Mouse (Mus musculus) neural tube, embryonic 12.5 days (tissue): ENCODE data around the gene Lcn11. TPM values are rescaled to one million over a fixed set of nuclear protein-coding genes. Genes with fewer than 3 reads are reported as not detected.
"Not testable (repeated sequence)": the region's sequence is repeated elsewhere in the genome, so short reads cannot be mapped to it uniquely, and the experiment has no call there.

Experiments
- ATAC-seq: fragments of 200-750 bp; cut with Nextera tagmentation; 2 replicates; pipeline ENCODE4 v1.8.0; 2017; ENCODE audit warnings: low read depth, mild to moderate bottlenecking, moderate TSS enrichment, moderate library complexity; ENCODE audit not compliant: low FRiP score
- H3K27ac ChIP-seq: fragments of 300-500 bp; sonication (generic); 2 replicates; pipeline ENCODE4 v1.5.1; 2016
- H3K27me3 ChIP-seq: fragments of 300-500 bp; sonication (generic); replicated peaks from 2 replicates; pipeline ENCODE4 v1.6.1; 2016; ENCODE audit warnings: mild to moderate bottlenecking
- H3K36me3 ChIP-seq: fragments of 300-500 bp; sonication (generic); 2 replicates; pipeline ENCODE4 v1.6.1; 2016; ENCODE audit warnings: mild to moderate bottlenecking
- H3K4me1 ChIP-seq: fragments of 300-500 bp; sonication (generic); 2 replicates; pipeline ENCODE4 v1.6.1; 2016
- H3K4me2 ChIP-seq: fragments of 300-500 bp; sonication (generic); replicated peaks from 2 replicates; pipeline ENCODE4 v1.6.1; 2016; ENCODE audit warnings: mild to moderate bottlenecking
- H3K4me3 ChIP-seq: fragments of 300-500 bp; sonication (generic); 2 replicates; pipeline ENCODE4 v1.5.1; 2016
- H3K9ac ChIP-seq: fragments of 300-500 bp; sonication (generic); 2 replicates; pipeline ENCODE4 v1.6.1; 2016; ENCODE audit warnings: mild to moderate bottlenecking
- H3K9me3 ChIP-seq: fragments of 300-500 bp; sonication (generic); 2 replicates; pipeline ENCODE4 v1.6.1; 2016; ENCODE audit warnings: mild to moderate bottlenecking
- WGBS: fragments of 180-500 bp; shearing (Covaris S2); methylation state at CpG from one replicate; pipeline ENCODE4 v1.1.7; 2016; 5-methylcytosine and 5-hydroxymethylcytosine counted together
- polyA plus RNA-seq: library from polyadenylated mRNA; unstranded; fragments of >200 nt; fragmentation: Nextera tagmentation; extraction: Ambion mirVana; gene quantifications from 2 replicates; pipeline ENCODE4 v1.2.1, GENCODE M21; 2016

Gene Lcn11
- not detected in 2 replicates for polyA plus RNA-seq

- no peak within 1 kb of the TSS for H3K4me2 ChIP-seq
- no peak within 1 kb of the TSS for H3K9ac ChIP-seq
- no peak within 1 kb of the TSS for H3K4me3 ChIP-seq
- WGBS: 92% methylated on average over 1 of the region's 1 CpGs
- no peak within 1 kb of the TSS for H3K27ac ChIP-seq
- H3K9me3 ChIP-seq: no peaks in the 10 kb centered on the region
- no peaks in the 10 kb centered on the region for H3K27me3 ChIP-seq
- no peaks in the 10 kb centered on the region for H3K36me3 ChIP-seq
- ATAC-seq: no peak
- H3K4me1 ChIP-seq: no peaks in the 10 kb centered on the region
Measured at GRCm38 (mm10) chr2:25776717-25777116, at the start of gene Lcn11. Lcn11 (plus strand) TSS chr2:25777017.

- ATAC-seq: no peak
- Histone ChIP-seq H3K9ac (no peak overlapping the region), H3K9me3 (0 out of 2 replicates have a peak, but pooled peaks cover under 1% of the 10 kb centered on the region), H3K36me3 (no peaks in the 10 kb centered on the region), H3K4me3 (no peak overlapping the region), H3K27ac (no peak overlapping the region), H3K4me2 (no peak overlapping the region), H3K27me3 (no peaks in the 10 kb centered on the region), H3K4me1 (no peaks in the 10 kb centered on the region)
- WGBS: 55% methylated on average over 2 of the region's 2 CpGs
Measured at GRCm38 (mm10) chr2:25733199-25733930, 43.5 kb upstream of the Lcn11 start.

GRCm38 (mm10) chr2:25736709-25737108 lies 40.1 kb upstream of the Lcn11 start, which contains the start of gene Obp2b:
Obp2b (plus strand) TSS chr2:25737009.
- H3K4me1 ChIP-seq, H3K4me2 ChIP-seq, H3K36me3 ChIP-seq, H3K9me3 ChIP-seq, H3K4me3 ChIP-seq, ATAC-seq, H3K9ac ChIP-seq, H3K27ac ChIP-seq, H3K27me3 ChIP-seq: not testable (repeated sequence)
- WGBS: 86% methylated on average over 3 of the region's 3 CpGs

GRCm38 (mm10) chr2:25741671-25742070 lies 35.1 kb upstream of the Lcn11 start:
- Histone ChIP-seq H3K4me1 (no peaks in the 10 kb centered on the region), H3K27me3 (no peaks in the 10 kb centered on the region), H3K27ac (no peak overlapping the region), H3K4me3 (no peak overlapping the region), H3K9ac (no peak overlapping the region), H3K36me3 (no peaks in the 10 kb centered on the region), H3K9me3 (no peaks in the 10 kb centered on the region), H3K4me2 (no peak overlapping the region)
- ATAC-seq: no peak
- 74% methylated on average over 1 of the region's 1 CpGs for WGBS

- Histone ChIP-seq H3K9me3 (no peaks in the 10 kb centered on the region), H3K27me3 (no peaks in the 10 kb centered on the region), H3K36me3 (no peaks in the 10 kb centered on the region), H3K4me1 (0 out of 2 replicates have a peak, but pooled peaks cover 5% of the 10 kb centered on the region), H3K4me2 (no peak overlapping the region), H3K27ac (no peak overlapping the region), H3K4me3 (no peak overlapping the region), H3K9ac (no peak overlapping the region)
- 89% methylated on average over 1 of the region's 1 CpGs for WGBS
- no peak for ATAC-seq
Measured at GRCm38 (mm10) chr2:25754201-25754600, 22.6 kb upstream of the Lcn11 start.

- ATAC-seq: no peak
- WGBS: 56% methylated on average over 4 of the region's 4 CpGs
- H3K9me3 ChIP-seq: no peaks in the 10 kb centered on the region
- H3K27me3 ChIP-seq: no peaks in the 10 kb centered on the region
- no peak overlapping the region for H3K9ac ChIP-seq
- H3K4me3 ChIP-seq: no peak overlapping the region
- H3K4me1 ChIP-seq: 0 out of 2 replicates have a peak, but pooled peaks cover 5% of the 10 kb centered on the region
- no peaks in the 10 kb centered on the region for H3K36me3 ChIP-seq
- no peak overlapping the region for H3K4me2 ChIP-seq
- H3K27ac ChIP-seq: no peak overlapping the region
Measured at GRCm38 (mm10) chr2:25758064-25758625, 18.7 kb upstream of the Lcn11 start.

- Histone ChIP-seq H3K36me3 (no peaks in the 10 kb centered on the region), H3K4me2 (no peak within 1 kb of the TSS), H3K27me3 (no peaks in the 10 kb centered on the region), H3K9ac (no peak within 1 kb of the TSS), H3K27ac (no peak within 1 kb of the TSS), H3K4me3 (no peak within 1 kb of the TSS), H3K4me1 (no peaks in the 10 kb centered on the region), H3K9me3 (no peaks in the 10 kb centered on the region)
- no peak for ATAC-seq
- 51% methylated on average over 2 of the region's 2 CpGs for WGBS
Measured at GRCm38 (mm10) chr2:25765269-25765668, 11.5 kb upstream of the Lcn11 start, which contains the start of gene Lcn3. Lcn3 (plus strand) TSS chr2:25765569.

- H3K4me2 ChIP-seq: no peak overlapping the region
- no peaks in the 10 kb centered on the region for H3K36me3 ChIP-seq
- WGBS: 79% methylated on average over 4 of the region's 4 CpGs
- no peaks in the 10 kb centered on the region for H3K27me3 ChIP-seq
- H3K4me3 ChIP-seq: no peak overlapping the region
- H3K4me1 ChIP-seq: no peaks in the 10 kb centered on the region
- no peaks in the 10 kb centered on the region for H3K9me3 ChIP-seq
- H3K27ac ChIP-seq: no peak overlapping the region
- ATAC-seq: no peak
- H3K9ac ChIP-seq: no peak overlapping the region
Measured at GRCm38 (mm10) chr2:25767764-25768163, 9.1 kb upstream of the Lcn11 start.

GRCm38 (mm10) chr2:25773507-25773906 lies 3.3 kb upstream of the Lcn11 start:
- Histone ChIP-seq H3K27me3 (no peaks in the 10 kb centered on the region), H3K36me3 (no peaks in the 10 kb centered on the region), H3K27ac (no peak overlapping the region), H3K4me1 (no peaks in the 10 kb centered on the region), H3K4me2 (no peak overlapping the region), H3K4me3 (no peak overlapping the region), H3K9me3 (no peaks in the 10 kb centered on the region), H3K9ac (no peak overlapping the region)
- 93% methylated on average over 2 of the region's 2 CpGs for WGBS
- no peak for ATAC-seq

GRCm38 (mm10) chr2:25774640-25775039 lies 2.2 kb upstream of the Lcn11 start:
- Histone ChIP-seq H3K9me3 (no peaks in the 10 kb centered on the region), H3K4me1 (no peaks in the 10 kb centered on the region), H3K36me3 (no peaks in the 10 kb centered on the region), H3K4me2 (no peak overlapping the region), H3K9ac (no peak overlapping the region), H3K4me3 (no peak overlapping the region), H3K27me3 (no peaks in the 10 kb centered on the region), H3K27ac (no peak overlapping the region)
- WGBS: 83% methylated on average over 2 of the region's 2 CpGs
- ATAC-seq: no peak

GRCm38 (mm10) chr2:25775991-25776390 lies 826 bp upstream of the Lcn11 start:
- H3K9me3 ChIP-seq: no peaks in the 10 kb centered on the region
- no peak overlapping the region for H3K4me2 ChIP-seq
- H3K27ac ChIP-seq: no peak overlapping the region
- 84% methylated on average over 3 of the region's 3 CpGs for WGBS
- H3K27me3 ChIP-seq: no peaks in the 10 kb centered on the region
- no peak for ATAC-seq
- no peaks in the 10 kb centered on the region for H3K36me3 ChIP-seq
- H3K9ac ChIP-seq: no peak overlapping the region
- no peak overlapping the region for H3K4me3 ChIP-seq
- H3K4me1 ChIP-seq: no peaks in the 10 kb centered on the region

GRCm38 (mm10) chr2:25779076-25779475 lies 2.3 kb downstream of the Lcn11 start:
- no peak overlapping the region for H3K4me2 ChIP-seq
- ATAC-seq: no peak
- 93% methylated on average over 9 of the region's 9 CpGs for WGBS
- H3K36me3 ChIP-seq: no peaks in the 10 kb centered on the region
- H3K4me3 ChIP-seq: no peak overlapping the region
- H3K4me1 ChIP-seq: no peaks in the 10 kb centered on the region
- H3K9ac ChIP-seq: no peak overlapping the region
- H3K27ac ChIP-seq: no peak overlapping the region
- no peaks in the 10 kb centered on the region for H3K27me3 ChIP-seq
- H3K9me3 ChIP-seq: no peaks in the 10 kb centered on the region

GRCm38 (mm10) chr2:25780921-25781320 lies 4.1 kb downstream of the Lcn11 start:
- no peak overlapping the region for H3K27ac ChIP-seq
- 61% methylated on average over 4 of the region's 4 CpGs for WGBS
- no peaks in the 10 kb centered on the region for H3K27me3 ChIP-seq
- no peak overlapping the region for H3K4me3 ChIP-seq
- no peaks in the 10 kb centered on the region for H3K9me3 ChIP-seq
- no peak for ATAC-seq
- no peak overlapping the region for H3K4me2 ChIP-seq
- H3K4me1 ChIP-seq: no peaks in the 10 kb centered on the region
- H3K9ac ChIP-seq: no peak overlapping the region
- H3K36me3 ChIP-seq: no peaks in the 10 kb centered on the region
